Mouse (Mus musculus): Measurements from ENCODE around the gene Kcnma1.
A peak's percentile ranks its signal among the peaks of the same experiment; 100 is the strongest.

Gene Kcnma1

DNA sequence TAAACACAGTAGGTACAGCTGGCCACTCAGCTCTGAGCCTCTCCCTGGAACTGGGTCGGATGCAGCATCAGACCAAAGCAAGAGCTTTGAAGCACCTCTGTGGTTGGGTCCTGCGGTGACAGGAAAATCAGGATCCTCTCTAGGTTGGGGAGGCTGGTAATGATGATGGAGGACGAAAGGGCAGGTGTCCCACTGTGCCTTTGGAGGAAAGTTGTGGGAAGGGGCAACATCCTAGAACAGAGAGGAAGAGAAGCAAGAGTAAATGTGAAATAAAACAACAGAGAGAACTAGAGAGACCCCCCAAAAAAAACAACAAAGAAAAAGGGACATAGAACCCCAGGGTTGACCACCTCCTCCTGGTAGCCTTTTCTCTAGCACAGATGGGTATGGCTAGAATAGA lies at the start of gene Kcnma1:
Gene Kcnma1 (minus strand): TSS at position 101 of the 400 bp plus-strand sequence.
- no peak for DNase-seq (ENCODE audit: low spot score in 2 of 2)

GRCm38 (mm10) chr14:24059747-24060146 lies 45.5 kb upstream of the Kcnma1 start:
- DNase-seq (ENCODE audit: low spot score in 2 of 2) = peak in 1 of 2 experiments; percentile 41

GRCm38 (mm10) chr14:24059287-24059686 lies 45.0 kb upstream of the Kcnma1 start:
- no peak for DNase-seq (ENCODE audit: low spot score in 2 of 2)

GRCm38 (mm10) chr14:24051821-24052220 lies 37.5 kb upstream of the Kcnma1 start:
- DNase-seq (ENCODE audit: low spot score in 2 of 2) = no peak

DNA sequence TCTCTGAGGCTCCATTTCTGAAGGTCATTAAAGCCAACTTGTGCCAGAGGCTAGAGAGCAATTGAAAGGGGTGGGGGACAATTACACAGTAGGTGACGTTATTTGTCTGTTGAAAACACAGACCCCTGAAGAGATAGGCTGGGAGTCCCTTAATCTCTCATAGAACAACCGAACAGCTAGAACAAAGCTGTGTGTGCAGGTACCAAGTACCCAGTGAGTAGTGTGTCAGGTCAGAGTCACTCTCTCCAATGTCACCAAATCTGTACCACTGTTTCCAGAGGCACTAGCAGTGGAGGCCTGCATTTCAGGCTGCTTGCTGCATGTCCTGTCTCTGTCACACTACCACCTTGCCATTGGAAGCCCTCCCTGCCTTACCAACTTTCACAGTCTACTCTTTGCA lies 22.3 kb upstream of the Kcnma1 start:
- no peak for DNase-seq (ENCODE audit: low spot score in 2 of 2)

DNA sequence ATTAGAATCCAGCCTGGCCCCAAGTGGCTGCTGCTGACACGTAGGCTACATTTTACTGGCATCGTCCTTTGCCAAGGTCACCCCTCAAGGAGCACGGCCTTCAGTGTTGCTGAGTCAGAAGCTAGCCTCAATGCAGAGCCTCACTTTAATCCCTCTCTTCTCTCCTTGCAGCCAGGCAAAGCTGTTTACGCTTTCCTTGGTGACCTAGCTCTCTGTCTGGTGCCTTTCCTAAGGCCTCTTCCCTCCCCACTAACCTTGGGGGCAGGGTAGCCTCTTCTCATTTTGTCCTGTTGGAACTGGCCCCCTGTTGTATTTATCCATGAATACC lies 21.9 kb upstream of the Kcnma1 start:
- no peak for DNase-seq (ENCODE audit: low spot score in 2 of 2)

DNA sequence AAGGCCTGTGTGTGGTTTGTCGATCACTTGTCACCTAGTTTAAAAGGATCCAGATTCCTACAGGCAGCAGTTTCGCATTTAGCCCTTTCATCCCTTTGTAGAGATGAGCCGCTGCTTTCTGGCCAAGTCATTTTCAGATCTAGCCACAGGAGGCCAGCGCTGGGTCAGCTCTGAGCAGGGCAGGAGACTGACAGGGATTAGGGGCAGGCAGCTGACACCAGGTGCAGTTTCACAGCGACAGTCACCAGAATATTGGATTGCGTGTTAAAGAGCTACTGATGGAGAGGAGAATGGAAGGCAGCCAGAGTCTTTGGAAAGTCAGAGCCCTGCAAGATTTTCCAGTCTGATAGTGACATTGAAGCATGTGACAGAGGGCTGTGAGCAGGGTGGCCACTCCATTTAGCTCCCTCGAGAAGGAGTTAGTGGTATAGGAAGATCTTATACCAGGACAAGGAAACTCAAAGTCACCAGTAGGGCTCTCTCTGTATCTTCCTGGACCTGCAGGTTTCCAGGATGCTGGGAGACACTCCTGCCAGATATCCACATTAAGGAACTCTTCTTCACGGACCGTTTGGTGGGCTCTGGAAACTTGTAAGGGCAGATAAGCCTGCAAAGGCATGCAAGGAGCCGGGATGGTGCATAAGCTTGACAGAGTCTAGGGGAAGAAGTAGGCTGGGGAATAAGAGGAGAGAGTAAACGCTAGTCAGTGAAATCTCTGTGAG lies 21.4 kb upstream of the Kcnma1 start:
- DNase-seq (ENCODE audit: low spot score in 2 of 2) = no peak

- DNase-seq (ENCODE audit: low spot score in 2 of 2) = no peak
These were observed 18.6 kb upstream of the Kcnma1 start for GRCm38 (mm10) chr14:24032876-24033389.

- no peak for DNase-seq (ENCODE audit: low spot score in 2 of 2)
These were observed 17.9 kb upstream of the Kcnma1 start for GRCm38 (mm10) chr14:24032201-24032600.

- peak; percentile 48 to 52 for DNase-seq (ENCODE audit: low spot score in 2 of 2)
These were observed 6.4 kb upstream of the Kcnma1 start for GRCm38 (mm10) chr14:24020718-24021117.

- no peak for DNase-seq (ENCODE audit: low spot score in 2 of 2)
These were observed 4.3 kb downstream of the Kcnma1 start for GRCm38 (mm10) chr14:24009978-24010377.

- peak; percentile 40 to 93 for DNase-seq (ENCODE audit: low spot score in 2 of 2)
These were observed 6.0 kb downstream of the Kcnma1 start for GRCm38 (mm10) chr14:24008252-24008651.

DNA sequence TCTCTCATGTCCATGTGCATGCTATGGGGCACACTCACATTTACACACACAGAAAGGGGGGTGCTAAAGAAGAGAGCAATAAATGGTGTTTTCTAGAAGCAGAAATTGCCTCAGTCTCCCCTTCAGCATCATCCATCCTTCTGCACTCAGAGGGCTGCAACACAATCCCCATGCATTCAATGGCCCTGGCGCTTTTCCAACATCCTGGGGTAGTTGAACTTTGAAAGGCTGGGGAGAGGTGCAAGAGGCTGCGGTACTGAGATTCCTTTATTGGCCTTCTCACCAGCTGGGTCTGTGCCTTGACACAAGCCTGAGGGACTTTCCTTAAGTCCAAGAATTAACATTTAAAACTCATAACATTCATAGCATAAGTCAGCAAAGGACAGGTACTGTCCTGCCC lies 8.0 kb downstream of the Kcnma1 start:
- no peak for DNase-seq (ENCODE audit: low spot score in 2 of 2)

GRCm38 (mm10) chr14:24004471-24005271 lies 9.6 kb downstream of the Kcnma1 start:
- DNase-seq (ENCODE audit: low spot score in 2 of 2) = peak in 1 of 2 experiments; percentile 60

- peak; percentile 37 to 59 for DNase-seq (ENCODE audit: low spot score in 2 of 2)
These were observed 10.6 kb downstream of the Kcnma1 start for GRCm38 (mm10) chr14:24003450-24004381.

DNA sequence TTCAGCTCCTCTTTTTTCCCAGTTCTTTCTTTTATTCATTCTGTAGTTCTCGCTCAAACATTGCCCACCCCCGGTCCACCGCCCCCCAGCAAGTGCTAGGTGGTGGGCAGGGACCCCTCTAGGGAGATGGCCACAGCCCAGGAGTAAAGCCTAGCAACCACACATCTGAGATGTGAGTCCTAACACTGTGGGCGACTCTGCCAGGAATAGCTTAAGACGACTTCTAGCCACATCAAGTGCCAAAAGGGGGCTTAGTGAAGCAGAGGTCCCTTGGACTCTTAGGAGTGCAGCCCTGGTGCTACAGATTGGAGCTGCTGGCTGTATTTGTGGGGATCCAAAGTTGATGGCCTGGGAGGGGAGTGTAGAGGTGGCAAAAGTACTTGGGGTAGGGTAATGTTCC lies 11.6 kb downstream of the Kcnma1 start:
- DNase-seq (ENCODE audit: low spot score in 2 of 2) = peak in 1 of 2 experiments; percentile 43

GRCm38 (mm10) chr14:23997912-23998311 lies 16.4 kb downstream of the Kcnma1 start:
- DNase-seq (ENCODE audit: low spot score in 2 of 2) = no peak

- DNase-seq (ENCODE audit: low spot score in 2 of 2) = no peak
These were observed 18.5 kb downstream of the Kcnma1 start for GRCm38 (mm10) chr14:23995831-23996230.

DNA sequence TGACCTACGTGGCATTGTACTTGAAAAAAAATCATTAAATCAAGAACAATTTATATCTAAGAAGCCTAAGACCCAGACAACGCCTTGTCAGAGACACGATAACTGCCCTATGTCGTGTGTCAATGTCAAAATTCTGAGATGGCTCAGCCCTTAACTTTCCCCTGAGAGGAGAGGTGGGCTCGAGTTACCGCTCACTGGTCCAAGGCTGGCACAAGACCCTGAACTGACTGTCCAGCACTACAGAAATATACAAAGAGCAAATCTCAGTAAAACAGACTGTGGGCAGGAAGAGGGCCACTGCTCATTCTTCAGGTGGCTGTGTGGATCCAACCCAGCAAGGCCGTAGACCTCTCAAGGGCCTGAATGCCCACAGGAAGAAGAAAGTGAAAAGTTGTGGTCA lies 23.4 kb downstream of the Kcnma1 start:
- DNase-seq (ENCODE audit: low spot score in 2 of 2) = no peak

GRCm38 (mm10) chr14:23989696-23990095 lies 24.6 kb downstream of the Kcnma1 start:
- no peak for DNase-seq (ENCODE audit: low spot score in 2 of 2)

DNA sequence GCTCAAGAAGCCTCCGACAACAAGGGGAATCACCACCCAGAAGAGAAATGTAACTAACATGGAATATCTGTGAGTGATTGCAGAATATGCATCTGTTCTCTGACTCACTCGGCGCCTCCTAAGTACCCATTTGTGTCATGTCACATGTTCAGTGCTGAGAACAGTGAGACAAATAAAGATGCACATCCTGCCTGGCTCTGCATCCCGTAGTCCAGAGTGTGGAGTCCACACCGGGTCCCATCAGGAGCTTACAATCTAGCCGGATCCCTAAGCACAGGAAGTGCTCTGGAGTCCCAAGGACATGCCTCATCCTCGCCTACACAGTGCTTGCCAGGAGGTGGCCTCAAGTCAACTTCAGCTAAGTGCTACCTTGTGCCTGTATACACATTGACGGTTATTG lies 32.1 kb downstream of the Kcnma1 start:
- DNase-seq (ENCODE audit: low spot score in 2 of 2) = peak; percentile 43 to 67

- no peak for DNase-seq (ENCODE audit: low spot score in 2 of 2)
These were observed 39.6 kb downstream of the Kcnma1 start for GRCm38 (mm10) chr14:23974685-23975084.

Measured in left cerebral cortex, adult 9 months (tissue).